Mouse (Mus musculus) myocyte (in vitro differentiated cells): Measurements from ENCODE around the gene Mrpl33. TPM values are rescaled to one million over a fixed set of nuclear protein-coding genes. Genes with fewer than 3 reads are reported as not detected.

Source experiments
- H3K27me3 ChIP-seq: one replicate; pipeline ENCODE4 v1.6.1; 2011; ENCODE audit not compliant: control insufficient read depth, insufficient read depth, insufficient read length
- H3K36me3 ChIP-seq: one replicate; pipeline ENCODE4 v1.6.1; 2011; ENCODE audit not compliant: control insufficient read depth, insufficient read depth
- H3K4me2 ChIP-seq: one replicate; pipeline ENCODE4 v1.6.1; 2011; ENCODE audit warnings: low read depth, control low read depth
- H3K4me3 ChIP-seq: one replicate; pipeline ENCODE4 v1.5.1; 2011; ENCODE audit warnings: mild to moderate bottlenecking, control low read depth, moderate library complexity
- H3K79me2 ChIP-seq: one replicate; pipeline ENCODE4 v1.6.1; 2011; ENCODE audit not compliant: control insufficient read depth, insufficient read depth
- H3ac ChIP-seq: one replicate; pipeline ENCODE4 v1.6.1; 2011; ENCODE audit not compliant: control insufficient read depth, insufficient read length
- CEBPB ChIP-seq: IDR thresholded peaks from 2 replicates; pipeline ENCODE4 v1.6.1; 2011; ENCODE audit warnings: mild to moderate bottlenecking, moderate library complexity; ENCODE audit not compliant: poor library complexity, insufficient read depth, severe bottlenecking
- E2F4 ChIP-seq: IDR thresholded peaks from one replicate; pipeline ENCODE4 v1.6.1; 2011; ENCODE audit warnings: mild to moderate bottlenecking, control low read depth, moderate library complexity; ENCODE audit not compliant: insufficient read depth
- MAX ChIP-seq: IDR thresholded peaks from one replicate; pipeline ENCODE4 v1.6.1; 2011; ENCODE audit warnings: low read depth, mild to moderate bottlenecking, control low read depth
- MYOD1 ChIP-seq, 3 experiments: IDR thresholded peaks; one replicate each; pipeline ENCODE4 v1.6.1; 2011; ENCODE audit warnings: control low read depth in 2 of 3, low read depth in 2 of 3, mild to moderate bottlenecking in 2 of 3, moderate library complexity in 1 of 3; ENCODE audit not compliant: insufficient read length in 2 of 3, control insufficient read depth in 1 of 3
- MYOG ChIP-seq, 3 experiments: IDR thresholded peaks; one replicate each; pipeline ENCODE4 v1.6.1; 2011; ENCODE audit warnings: control low read depth in 2 of 3, low read depth in 2 of 3, mild to moderate bottlenecking in 2 of 3; ENCODE audit not compliant: insufficient read length in 2 of 3, control insufficient read depth in 1 of 3, insufficient read depth in 1 of 3
- POLR2A ChIP-seq: IDR thresholded peaks from one replicate; pipeline ENCODE4 v1.6.1; 2011; ENCODE audit warnings: low read depth, mild to moderate bottlenecking, control low read depth, moderate library complexity; ENCODE audit not compliant: insufficient read length
- POLR2AphosphoS2 ChIP-seq: IDR thresholded peaks from one replicate; pipeline ENCODE4 v1.6.1; 2011; ENCODE audit warnings: low read depth, control low read depth; ENCODE audit not compliant: insufficient read length
- REST ChIP-seq: IDR thresholded peaks from one replicate; pipeline ENCODE4 v1.6.1; 2011; ENCODE audit warnings: mild to moderate bottlenecking, control low read depth, moderate library complexity; ENCODE audit not compliant: insufficient read depth, insufficient read length
- SRF ChIP-seq: IDR thresholded peaks from one replicate; pipeline ENCODE4 v1.6.1; 2011; ENCODE audit warnings: low read depth; ENCODE audit not compliant: control insufficient read depth, insufficient read length
- TCF12 ChIP-seq: IDR thresholded peaks from one replicate; pipeline ENCODE4 v1.6.1; 2011; ENCODE audit warnings: mild to moderate bottlenecking, control low read depth; ENCODE audit not compliant: poor library complexity, insufficient read depth, severe bottlenecking
- TCF3 ChIP-seq: IDR thresholded peaks from one replicate; pipeline ENCODE4 v1.6.1; 2011; ENCODE audit warnings: low read depth, control low read depth; ENCODE audit not compliant: insufficient read length
- USF1 ChIP-seq: IDR thresholded peaks from one replicate; pipeline ENCODE4 v1.6.1; 2011; ENCODE audit warnings: low read depth, mild to moderate bottlenecking, control low read depth, moderate library complexity
- polyA plus RNA-seq: library from polyadenylated mRNA; unstranded; fragments of >200 nt; fragmentation: generic; extraction: Trizol; gene quantifications from one replicate; pipeline ENCODE4 v1.2.1, GENCODE M21; 2012; ENCODE audit warnings: missing spikeins

Mrpl33 gene
- polyA plus RNA-seq, 1 experiment, result 241 TPM

DNA sequence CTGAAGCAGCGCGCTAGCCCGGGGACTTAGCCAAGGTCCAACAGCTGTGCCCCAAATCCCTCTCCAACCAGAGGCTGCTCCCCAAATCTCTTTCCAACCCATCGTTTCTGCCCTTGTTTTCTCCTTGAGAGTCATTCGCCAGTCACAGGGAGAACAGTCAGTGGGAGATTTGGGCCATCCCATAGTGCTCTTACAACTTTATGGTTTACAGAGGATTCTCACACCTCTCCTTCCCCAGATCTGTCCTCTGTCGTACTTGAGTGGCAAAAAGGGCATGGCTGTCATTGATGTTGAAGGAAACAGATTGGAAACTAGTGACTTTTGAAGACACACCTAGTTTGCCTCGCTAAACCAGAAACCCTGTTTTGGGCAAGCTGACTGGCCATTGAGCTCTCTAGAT is 32.8 kb upstream of the Mrpl33 start:
- Histone ChIP-seq H3K79me2 (no peaks in the 10 kb centered on the region), H3K4me3 (no peak overlapping the region), H3K27me3 (no peaks in the 10 kb centered on the region), H3ac (no peak overlapping the region), H3K4me2 (peak overlapping the region; percentile 24), H3K36me3 (no peaks in the 10 kb centered on the region)
- no peak for TF ChIP-seq MYOD1 (IDR thresholded peaks at IDR 0.05; ENCODE audit: control insufficient read depth in 1 of 3, insufficient read length in 2 of 3, low read depth in 2 of 3)
- TF ChIP-seq POLR2AphosphoS2, result no peak
- TF ChIP-seq MAX, result no peak

DNA sequence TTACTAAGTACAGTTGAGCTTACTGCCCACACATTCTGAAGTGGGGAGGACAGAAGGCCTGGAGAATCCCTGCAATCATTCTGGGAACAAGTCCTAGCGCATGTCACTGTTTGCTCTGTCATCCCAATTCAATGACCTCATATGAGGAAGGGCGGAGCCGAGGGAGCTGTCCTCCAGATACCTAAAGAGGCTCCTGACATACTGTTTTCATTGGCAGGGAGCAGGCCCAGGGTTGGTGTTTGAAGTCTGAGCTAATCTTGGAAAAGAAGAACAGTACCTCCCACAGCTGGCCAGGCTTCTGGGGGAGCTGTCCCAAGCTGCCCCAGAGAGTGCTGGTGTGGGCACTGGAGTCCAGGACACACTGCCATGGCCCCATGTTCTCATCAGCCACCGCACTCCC is 31.8 kb upstream of the Mrpl33 start:
- no peak overlapping the region for H3K4me2 ChIP-seq
- H3K4me3 ChIP-seq, result no peak overlapping the region
- H3K27me3 ChIP-seq, result no peaks in the 10 kb centered on the region
- H3K79me2 ChIP-seq, result no peaks in the 10 kb centered on the region
- H3K36me3 ChIP-seq, result no peaks in the 10 kb centered on the region
- no peak overlapping the region for H3ac ChIP-seq
- TF ChIP-seq USF1 (no peak), CEBPB (no peak)

- H3K4me2 ChIP-seq, result no peak overlapping the region
- no peak overlapping the region for H3ac ChIP-seq
- H3K79me2 ChIP-seq, result no peaks in the 10 kb centered on the region
- no peaks in the 10 kb centered on the region for H3K27me3 ChIP-seq
- no peaks in the 10 kb centered on the region for H3K36me3 ChIP-seq
- H3K4me3 ChIP-seq, result no peak overlapping the region
- no peak for TF ChIP-seq TCF12
- no peak for TF ChIP-seq CEBPB
- TF ChIP-seq TCF3, result no peak
Observed at GRCm38 (mm10) chr5:31566026-31566425, 30.7 kb upstream of the Mrpl33 start.

GRCm38 (mm10) chr5:31566457-31566856 is 30.3 kb upstream of the Mrpl33 start:
- Histone ChIP-seq H3K4me3 (no peak overlapping the region), H3K27me3 (no peaks in the 10 kb centered on the region), H3K36me3 (no peaks in the 10 kb centered on the region), H3K4me2 (no peak overlapping the region), H3K79me2 (no peaks in the 10 kb centered on the region), H3ac (no peak overlapping the region)
- TF ChIP-seq MYOG (IDR thresholded peaks at IDR 0.05; ENCODE audit: control insufficient read depth in 1 of 3, insufficient read depth in 1 of 3, insufficient read length in 2 of 3, low read depth in 2 of 3) (no peak), CEBPB (no peak), TCF12 (no peak), MAX (no peak), E2F4 (no peak), POLR2AphosphoS2 (no peak), SRF (no peak), POLR2A (no peak), REST (no peak), USF1 (no peak), TCF3 (no peak), MYOD1 (IDR thresholded peaks at IDR 0.05; ENCODE audit: control insufficient read depth in 1 of 3, insufficient read length in 2 of 3, low read depth in 2 of 3) (no peak)

DNA sequence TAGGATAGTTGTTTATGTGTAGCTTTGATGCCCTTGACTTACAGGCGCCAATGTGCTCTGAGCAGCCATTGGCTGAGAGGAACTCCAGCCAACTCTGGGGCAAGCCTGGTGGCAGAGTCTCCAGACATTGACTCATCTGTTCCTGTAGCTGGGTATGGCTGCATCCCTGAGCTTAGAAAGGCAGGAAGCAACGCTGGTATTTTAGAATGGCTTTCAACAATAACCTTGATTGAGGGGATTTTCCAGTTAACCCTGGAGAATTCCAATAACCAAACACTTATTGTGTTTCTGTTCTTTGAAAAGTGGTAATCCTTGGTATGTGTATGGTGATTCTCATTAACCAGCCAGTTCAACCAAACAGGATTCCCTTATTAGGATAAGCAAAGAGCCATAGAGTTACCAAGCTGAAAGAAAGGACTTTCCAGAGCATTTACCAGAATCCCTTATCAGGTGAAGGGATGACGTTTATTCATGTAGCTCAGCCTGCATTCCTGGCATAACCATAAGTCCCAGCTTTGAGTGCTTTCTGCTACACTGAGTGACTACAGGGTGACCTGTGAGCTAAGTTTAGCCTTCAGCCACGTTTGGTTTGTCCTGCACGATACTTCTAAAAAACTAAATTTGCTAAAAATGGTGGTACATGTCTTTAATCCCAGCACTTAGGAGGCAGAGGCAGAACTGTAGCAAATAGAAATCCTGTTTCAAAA is 28.6 kb upstream of the Mrpl33 start:
- Histone ChIP-seq H3ac (no peak overlapping the region), H3K79me2 (no peaks in the 10 kb centered on the region), H3K36me3 (no peaks in the 10 kb centered on the region), H3K4me3 (no peak overlapping the region), H3K4me2 (peak overlapping the region; percentile 14), H3K27me3 (no peaks in the 10 kb centered on the region)
- no peak for TF ChIP-seq MAX

DNA sequence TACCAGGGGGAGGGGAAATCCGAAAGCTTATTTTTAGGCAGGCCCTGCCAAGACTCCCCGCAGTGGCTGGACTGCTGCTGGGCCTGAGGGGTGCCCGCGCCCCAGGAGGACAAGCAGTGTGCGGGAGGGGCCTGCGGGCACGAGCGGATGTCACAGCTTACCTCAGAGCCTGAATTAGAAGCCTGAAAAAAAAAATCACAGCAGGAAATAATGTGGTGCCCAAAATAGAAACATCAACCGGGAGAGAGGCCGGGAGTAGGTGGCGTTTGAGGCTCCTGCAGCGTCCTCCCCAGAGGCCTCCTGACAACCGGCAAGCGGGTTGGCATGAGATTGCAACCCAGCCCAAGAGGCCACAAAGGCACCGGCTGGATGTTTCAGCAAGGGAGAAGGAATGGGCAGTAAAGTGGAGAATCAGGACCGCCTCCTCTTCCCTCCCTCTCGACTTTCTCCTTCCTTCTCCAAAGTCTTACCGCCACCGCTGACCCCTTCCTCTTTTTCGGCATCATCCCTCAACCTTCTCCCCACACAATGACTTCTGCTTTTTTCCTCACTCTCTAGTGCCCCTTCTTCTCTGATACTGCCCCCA is 25.6 kb upstream of the Mrpl33 start:
- Histone ChIP-seq H3K4me3 (no peak overlapping the region), H3ac (no peak overlapping the region), H3K4me2 (peak overlapping the region; percentile 68), H3K36me3 (no peaks in the 10 kb centered on the region), H3K27me3 (no peaks in the 10 kb centered on the region), H3K79me2 (no peaks in the 10 kb centered on the region)
- no peak for TF ChIP-seq E2F4
- no peak for TF ChIP-seq SRF
- TF ChIP-seq MYOG (IDR thresholded peaks at IDR 0.05; ENCODE audit: control insufficient read depth in 1 of 3, insufficient read depth in 1 of 3, insufficient read length in 2 of 3, low read depth in 2 of 3), result peak in 1 of 3 experiments; percentile 34
- TF ChIP-seq POLR2AphosphoS2, result no peak
- no peak for TF ChIP-seq MYOD1 (IDR thresholded peaks at IDR 0.05; ENCODE audit: control insufficient read depth in 1 of 3, insufficient read length in 2 of 3, low read depth in 2 of 3)
- no peak for TF ChIP-seq CEBPB
